Mouse (Mus musculus) G1E (cell line): ENCODE measurements around the gene Ugt1a5. TPM values are rescaled to one million over a fixed set of nuclear protein-coding genes. Genes with fewer than 3 reads are reported as not detected.
"Not testable (repeated sequence)": the region's sequence is repeated elsewhere in the genome, so short reads cannot be mapped to it uniquely, and the experiment has no call there.

Source experiments
- ATAC-seq: 2 replicates; pipeline ENCODE4 v1.8.0; 2016; ENCODE audit warnings: mild to moderate bottlenecking; ENCODE audit not compliant: insufficient number of reproducible peaks, poor library complexity, low FRiP score, severe bottlenecking; ENCODE audit errors: extremely low read depth
- DNase-seq: peaks from one replicate; pipeline ENCODE4 v3.0.0; 2012; ENCODE audit warnings: low spot score
- H3K27me3 ChIP-seq: 2 replicates; pipeline ENCODE4 v1.6.1; 2012; ENCODE audit warnings: mild to moderate bottlenecking, low read length, inconsistent platforms; ENCODE audit not compliant: insufficient read depth
- H3K36me3 ChIP-seq: replicated peaks from 2 replicates; pipeline ENCODE3; 2012; ENCODE audit warnings: mild to moderate bottlenecking, inconsistent platforms
- H3K4me1 ChIP-seq: 2 replicates; pipeline ENCODE4 v1.6.1; 2012; ENCODE audit warnings: low read depth, low read length, inconsistent platforms, mixed read lengths; ENCODE audit not compliant: insufficient read depth
- H3K4me3 ChIP-seq: 2 replicates; pipeline ENCODE4 v1.5.1; 2012; ENCODE audit warnings: low read depth, mild to moderate bottlenecking, inconsistent platforms, low read length, moderate library complexity, mixed read lengths
- H3K9me3 ChIP-seq: replicated peaks from 2 replicates; pipeline ENCODE4 v1.6.1; 2012; ENCODE audit warnings: inconsistent platforms
- CTCF ChIP-seq: IDR thresholded peaks from 2 replicates; pipeline ENCODE4 v1.5.1; 2012; ENCODE audit warnings: low read depth, low read length, inconsistent platforms, mixed read lengths
- GATA1 ChIP-seq: IDR thresholded peaks from 2 replicates; pipeline ENCODE4 v1.6.1; 2012; ENCODE audit warnings: borderline replicate concordance, low read length, inconsistent platforms, mixed read lengths
- GATA2 ChIP-seq: IDR thresholded peaks from 2 replicates; pipeline ENCODE4 v1.6.1; 2012; ENCODE audit warnings: low read depth, low read length, inconsistent platforms, borderline replicate concordance
- POLR2AphosphoS5 ChIP-seq: IDR thresholded peaks from 2 replicates; pipeline ENCODE4 v1.6.1; 2012; ENCODE audit warnings: low read depth, low read length, inconsistent platforms; ENCODE audit not compliant: insufficient replicate concordance
- TAL1 ChIP-seq: conservative IDR thresholded peaks from 2 replicates; pipeline ENCODE4 v1.6.1; 2012; ENCODE audit warnings: low read depth, low read length, inconsistent platforms, mixed read lengths
- polyA plus RNA-seq: library from polyadenylated mRNA; stranded (reverse); fragments of >175 nt; gene quantifications from 2 replicates; pipeline ENCODE4 v1.2.3, GENCODE M21; 2012
- total RNA-seq, 2 experiments: library from RNA; stranded (forward) in 1 of 2; stranded (reverse) in 1 of 2; fragments of 200-1000 nt in 1 of 2; fragments of >200 nt in 1 of 2; fragmentation: Nextera tagmentation in 1 of 2; gene quantifications; 2 replicates each; pipeline ENCODE4 v1.2.3; 2014 to 2017

The Ugt1a5 gene
- total and polyA plus RNA-seq, 3 experiments = 0.05 TPM; not detected in 2

DNA sequence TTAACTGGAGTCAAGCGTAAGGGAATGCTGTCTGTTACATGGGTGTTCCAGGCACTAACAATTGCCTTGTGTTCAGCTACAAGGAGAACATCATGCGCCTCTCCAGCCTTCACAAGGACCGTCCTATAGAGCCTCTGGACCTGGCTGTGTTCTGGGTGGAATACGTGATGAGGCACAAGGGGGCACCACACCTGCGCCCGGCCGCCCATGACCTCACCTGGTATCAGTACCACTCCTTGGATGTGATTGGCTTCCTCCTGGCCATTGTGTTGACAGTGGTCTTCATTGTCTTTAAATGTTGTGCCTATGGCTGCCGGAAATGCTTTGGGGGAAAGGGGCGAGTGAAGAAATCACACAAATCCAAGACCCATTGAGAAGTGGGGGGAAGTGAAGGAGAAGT lies 52.2 kb downstream of the Ugt1a5 start:
- H3K4me3 ChIP-seq = no peak overlapping the region
- ATAC-seq = no peak
- H3K36me3 ChIP-seq = no peaks in the 10 kb centered on the region
- DNase-seq = no peak
- H3K27me3 ChIP-seq = no peaks in the 10 kb centered on the region
- no peak for TF ChIP-seq POLR2AphosphoS5
- no peaks in the 10 kb centered on the region for H3K9me3 ChIP-seq
- no peaks in the 10 kb centered on the region for H3K4me1 ChIP-seq

DNA sequence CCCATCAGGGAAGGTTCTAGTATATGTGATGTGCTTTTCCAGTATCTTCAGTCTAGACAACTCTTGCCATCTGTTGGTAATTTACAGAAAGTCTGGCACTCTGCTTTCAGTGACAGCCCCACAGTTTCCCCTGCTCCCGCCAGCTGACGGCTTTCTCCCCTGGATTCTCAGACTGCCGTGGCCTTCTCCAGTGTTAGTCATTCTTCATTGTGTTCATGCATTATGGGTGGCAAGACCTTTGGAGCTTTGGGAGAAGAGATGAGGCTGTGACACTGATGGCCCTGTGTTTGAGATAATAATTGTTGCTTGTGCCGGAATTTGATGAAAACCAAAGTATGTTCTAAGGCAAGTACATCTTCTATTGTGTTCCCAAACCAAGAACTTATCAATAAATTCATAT lies 52.8 kb downstream of the Ugt1a5 start:
- ATAC-seq = no peak
- H3K4me1 ChIP-seq = no peaks in the 10 kb centered on the region
- TF ChIP-seq POLR2AphosphoS5 = no peak
- no peak for TF ChIP-seq GATA1
- TF ChIP-seq TAL1 = no peak
- no peak for TF ChIP-seq GATA2
- no peak for TF ChIP-seq CTCF
- H3K27me3 ChIP-seq = no peaks in the 10 kb centered on the region
- H3K4me3 ChIP-seq = no peak overlapping the region
- H3K36me3 ChIP-seq = no peaks in the 10 kb centered on the region
- no peaks in the 10 kb centered on the region for H3K9me3 ChIP-seq
- no peak for DNase-seq

DNA sequence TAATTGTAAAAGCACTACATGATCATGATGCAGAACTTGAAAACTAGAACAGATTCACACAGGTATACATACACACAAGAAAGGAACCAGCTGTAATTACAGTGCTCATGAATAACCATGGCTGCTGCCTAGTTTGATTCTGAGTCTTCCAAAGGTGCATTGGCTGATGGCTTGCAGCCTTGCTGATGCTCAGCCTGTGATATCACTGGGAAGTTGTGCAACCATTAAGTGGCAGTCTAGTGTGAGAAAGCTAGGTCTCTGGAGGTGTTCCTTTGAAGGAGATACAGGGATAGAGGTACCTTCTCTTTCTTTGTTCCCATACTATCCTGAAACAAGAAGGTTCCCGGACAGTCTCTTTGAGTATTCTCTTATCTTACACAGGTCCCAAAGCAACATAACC lies 53.2 kb downstream of the Ugt1a5 start:
- H3K4me3 ChIP-seq = no peak overlapping the region
- TF ChIP-seq POLR2AphosphoS5 = no peak
- TF ChIP-seq CTCF = no peak
- TF ChIP-seq GATA2 = no peak
- no peak for TF ChIP-seq TAL1
- no peak for TF ChIP-seq GATA1
- no peaks in the 10 kb centered on the region for H3K36me3 ChIP-seq
- no peaks in the 10 kb centered on the region for H3K9me3 ChIP-seq
- no peaks in the 10 kb centered on the region for H3K27me3 ChIP-seq
- no peaks in the 10 kb centered on the region for H3K4me1 ChIP-seq
- ATAC-seq = no peak
- no peak for DNase-seq

DNA sequence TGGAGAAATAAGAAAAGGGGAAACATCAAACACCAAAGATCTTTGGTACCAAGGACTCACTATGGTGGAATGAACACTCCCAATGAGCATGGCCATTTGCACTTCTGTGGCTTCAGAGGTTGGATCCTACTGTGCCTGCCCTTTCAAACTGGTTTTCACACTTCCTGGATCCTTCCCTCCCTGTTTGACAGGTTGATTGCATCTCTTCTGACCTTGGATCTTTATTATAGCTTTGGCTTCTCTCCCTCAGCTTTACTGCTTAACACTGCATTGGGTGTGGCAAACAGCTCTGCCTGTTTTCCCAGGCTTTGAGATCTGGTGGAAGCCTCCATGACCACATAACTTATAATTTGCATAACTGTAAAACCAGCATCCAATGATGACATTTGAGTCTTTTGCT lies 54.5 kb downstream of the Ugt1a5 start:
- TF ChIP-seq GATA2 (no peak), TAL1 (no peak), CTCF (no peak), POLR2AphosphoS5 (no peak), GATA1 (no peak)
- no peaks in the 10 kb centered on the region for H3K4me1 ChIP-seq
- H3K9me3 ChIP-seq = no peaks in the 10 kb centered on the region
- no peak for DNase-seq
- no peak for ATAC-seq
- H3K4me3 ChIP-seq = no peak overlapping the region
- no peaks in the 10 kb centered on the region for H3K36me3 ChIP-seq
- no peaks in the 10 kb centered on the region for H3K27me3 ChIP-seq

DNA sequence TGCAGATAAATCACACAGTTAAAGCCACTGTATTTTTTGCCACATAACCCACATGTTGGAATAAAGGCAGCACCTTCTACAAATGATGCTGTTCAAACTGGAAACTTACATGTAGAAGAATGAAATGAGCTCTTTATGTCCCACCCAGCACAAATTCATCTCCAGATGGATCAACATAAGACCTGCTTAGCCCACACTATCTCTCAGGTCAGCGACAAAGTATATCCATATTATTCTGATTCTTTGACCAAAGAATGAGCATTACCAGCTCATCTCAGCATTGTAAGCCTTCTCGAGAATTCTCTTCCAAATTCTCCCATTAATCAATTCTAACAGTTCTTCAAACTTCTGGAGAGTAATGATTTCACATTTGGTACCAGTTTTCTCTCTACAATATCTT lies 56.4 kb downstream of the Ugt1a5 start:
- DNase-seq (no peak), ATAC-seq (no peak)
- no peaks in the 10 kb centered on the region for H3K4me1 ChIP-seq
- H3K36me3 ChIP-seq = no peaks in the 10 kb centered on the region
- TF ChIP-seq GATA2 (no peak), TAL1 (no peak), POLR2AphosphoS5 (no peak), CTCF (no peak), GATA1 (no peak)
- H3K9me3 ChIP-seq = no peaks in the 10 kb centered on the region
- no peak overlapping the region for H3K4me3 ChIP-seq
- H3K27me3 ChIP-seq = no peaks in the 10 kb centered on the region

DNA sequence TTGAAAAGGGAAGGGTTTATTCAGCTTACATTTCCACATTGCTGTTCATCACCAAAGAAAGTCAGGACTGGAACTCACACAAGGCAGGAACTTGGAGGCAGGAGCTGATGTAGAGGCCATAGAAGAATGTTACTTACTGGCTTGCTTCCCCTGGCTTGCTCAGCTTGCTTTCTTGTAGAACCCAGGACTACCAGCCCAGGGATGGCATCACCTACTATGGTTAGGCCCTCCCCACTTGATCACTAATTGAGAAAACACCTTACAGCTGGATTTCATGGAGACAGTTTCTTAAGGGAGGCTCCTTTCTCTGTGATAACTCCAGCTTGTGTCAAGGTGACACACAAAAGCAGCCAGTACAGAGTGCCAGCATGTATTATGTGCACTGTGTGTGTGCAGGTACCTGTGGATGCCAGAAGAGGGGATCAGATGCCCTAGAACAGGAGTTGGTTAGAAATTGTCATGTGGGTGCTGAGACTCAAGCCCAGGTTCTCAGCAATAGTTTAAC lies 57.3 kb downstream of the Ugt1a5 start:
- not testable (repeated sequence) for H3K9me3 ChIP-seq, DNase-seq, H3K27me3 ChIP-seq, H3K4me3 ChIP-seq, H3K36me3 ChIP-seq, ATAC-seq, H3K4me1 ChIP-seq

DNA sequence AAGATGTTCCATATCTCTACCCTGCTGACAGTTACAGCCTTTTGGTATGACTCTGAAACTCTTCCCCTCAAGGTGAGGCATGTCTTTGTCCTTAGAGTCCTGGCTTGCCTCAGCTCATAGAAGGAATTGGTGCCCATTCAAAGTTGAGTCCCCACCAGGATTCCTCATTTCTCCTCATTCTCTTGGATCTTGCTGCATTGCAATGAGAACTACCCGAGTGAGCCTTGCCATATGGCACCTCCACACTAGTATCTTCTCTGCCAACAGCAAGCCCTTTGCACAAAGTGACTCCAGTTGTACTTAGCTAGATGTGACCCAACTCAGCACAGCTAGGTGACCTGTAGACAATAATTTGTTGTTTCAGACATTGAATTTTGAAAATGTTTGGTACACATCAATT lies 57.8 kb downstream of the Ugt1a5 start:
- DNase-seq (no peak), ATAC-seq (no peak)
- Histone ChIP-seq H3K27me3 (no peaks in the 10 kb centered on the region), H3K36me3 (no peaks in the 10 kb centered on the region), H3K9me3 (no peaks in the 10 kb centered on the region), H3K4me1 (no peaks in the 10 kb centered on the region), H3K4me3 (no peak overlapping the region)
- no peak for TF ChIP-seq TAL1
- TF ChIP-seq GATA1 = no peak
- no peak for TF ChIP-seq GATA2
- TF ChIP-seq POLR2AphosphoS5 = no peak
- TF ChIP-seq CTCF = no peak
